Mouse (Mus musculus): Measurements from ENCODE around the gene Elf2.

Gene Elf2

DNA sequence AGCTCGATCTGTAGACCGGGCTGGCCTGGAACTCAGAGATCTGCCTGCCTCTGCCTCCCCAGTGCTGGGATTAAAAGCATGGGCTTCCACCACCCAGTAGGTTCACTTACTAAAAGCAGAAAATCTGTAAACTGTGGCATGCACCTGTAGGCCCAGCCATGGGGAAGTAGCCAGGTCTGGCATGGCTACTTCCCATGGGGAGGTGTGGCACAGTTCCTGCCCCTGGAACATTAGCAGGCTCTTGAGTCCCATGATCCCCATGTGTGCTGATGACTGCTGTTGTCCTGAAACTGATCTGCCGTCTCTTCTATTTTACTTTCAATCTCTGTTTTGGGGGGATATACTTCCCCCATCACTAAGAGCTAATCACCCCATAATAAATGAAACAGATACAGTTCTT, 127.4 kb downstream of the Elf2 start:
- no peak for DNase-seq (ENCODE audit: low spot score)

DNA sequence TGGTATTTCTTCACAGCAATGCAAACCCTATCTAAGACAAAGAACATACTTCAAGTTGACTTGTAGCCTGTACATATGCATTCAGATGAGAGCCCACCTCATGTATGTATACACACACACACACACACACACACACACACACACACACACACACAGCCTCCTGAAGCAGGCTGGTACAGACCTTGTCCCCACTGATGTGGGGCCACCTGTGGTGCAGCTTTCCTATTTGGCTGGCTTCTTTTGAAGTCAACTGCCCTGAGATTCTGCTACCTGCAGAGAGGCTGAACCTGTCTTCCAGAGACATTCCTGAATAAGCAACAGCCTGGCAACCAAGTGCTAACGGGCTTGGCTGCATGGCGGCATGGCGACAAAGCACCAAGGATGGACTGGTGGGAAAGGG, 130.0 kb downstream of the Elf2 start:
- DNase-seq (ENCODE audit: low spot score): no peak

DNA sequence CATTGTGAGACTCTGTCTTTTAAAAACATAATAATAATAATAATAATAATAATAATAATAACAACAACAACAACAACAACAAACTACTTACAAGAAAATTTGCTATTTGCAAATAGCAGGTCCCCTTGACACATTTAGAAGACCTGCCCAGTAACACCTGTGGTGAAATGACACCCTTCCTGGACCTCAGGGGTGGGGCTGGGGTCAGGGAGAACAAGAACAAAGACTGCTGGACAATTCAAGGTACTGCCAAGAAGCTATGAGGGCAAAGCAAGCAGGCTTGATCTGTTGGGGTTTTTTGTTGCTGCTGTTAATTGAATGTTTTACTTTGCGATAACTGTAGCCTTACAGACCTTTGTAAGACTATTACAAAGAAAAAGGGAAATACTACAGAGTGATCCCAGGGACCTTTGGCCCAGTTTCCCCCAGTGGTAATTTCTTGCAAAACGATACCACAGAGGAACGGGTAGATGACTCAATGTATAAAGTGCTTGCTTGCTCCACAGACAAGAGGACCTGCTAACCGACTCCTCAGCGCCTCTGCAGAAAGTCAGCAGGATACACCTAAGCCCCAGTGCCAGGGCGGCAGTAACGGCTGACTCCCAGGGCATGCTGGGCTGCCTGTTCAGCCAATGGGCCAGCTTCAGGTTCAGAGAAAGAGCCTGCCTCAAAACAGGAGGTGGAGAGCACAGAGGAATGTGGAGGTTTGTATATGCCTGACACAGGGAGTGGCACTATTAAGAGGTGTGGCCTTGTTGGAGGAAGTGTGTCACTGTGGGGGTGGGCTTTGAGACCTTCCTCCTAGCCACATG, 130.8 kb downstream of the Elf2 start:
- no peak for DNase-seq (ENCODE audit: low spot score)

DNA sequence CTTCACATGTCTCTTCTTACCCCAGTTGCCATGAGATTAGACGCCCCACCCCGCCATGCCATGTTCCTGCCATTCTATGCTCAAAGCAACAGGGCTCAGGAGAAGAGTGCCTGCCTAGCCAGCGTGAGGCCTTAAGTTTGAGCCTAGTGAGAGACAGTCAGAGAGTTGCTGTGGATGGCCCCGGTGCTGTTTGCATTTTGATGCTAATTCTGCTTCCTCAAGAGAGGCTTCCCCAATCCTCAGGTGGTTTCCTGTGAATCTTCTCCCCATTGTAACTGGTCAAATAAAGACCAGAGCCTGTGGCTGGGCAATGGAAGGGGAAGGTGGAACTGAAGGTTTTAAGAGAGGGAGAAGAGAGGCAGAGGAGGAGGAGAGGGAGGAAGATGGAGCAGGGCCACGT, 131.8 kb downstream of the Elf2 start:
- no peak for DNase-seq (ENCODE audit: low spot score)

DNA sequence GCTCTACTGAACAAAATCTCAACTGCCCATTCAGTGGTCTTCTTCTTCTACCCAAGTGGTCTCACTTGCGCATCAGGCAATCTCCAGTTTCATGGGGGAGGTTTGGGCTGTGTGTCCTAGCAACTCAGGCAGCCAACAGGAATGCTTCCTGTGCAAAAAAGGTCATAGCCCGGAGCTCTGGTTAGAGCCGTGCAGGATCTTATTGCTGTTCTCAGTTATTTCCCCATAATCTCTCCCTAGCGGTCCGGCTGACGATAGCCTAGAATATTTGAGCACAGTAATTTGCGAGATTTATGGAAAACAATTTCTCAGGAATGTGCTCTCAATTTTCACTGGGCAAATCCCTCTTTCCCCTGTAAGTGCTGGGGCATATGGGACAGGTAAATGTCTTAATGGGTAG, 133.9 kb downstream of the Elf2 start:
- DNase-seq (ENCODE audit: low spot score): no peak

DNA sequence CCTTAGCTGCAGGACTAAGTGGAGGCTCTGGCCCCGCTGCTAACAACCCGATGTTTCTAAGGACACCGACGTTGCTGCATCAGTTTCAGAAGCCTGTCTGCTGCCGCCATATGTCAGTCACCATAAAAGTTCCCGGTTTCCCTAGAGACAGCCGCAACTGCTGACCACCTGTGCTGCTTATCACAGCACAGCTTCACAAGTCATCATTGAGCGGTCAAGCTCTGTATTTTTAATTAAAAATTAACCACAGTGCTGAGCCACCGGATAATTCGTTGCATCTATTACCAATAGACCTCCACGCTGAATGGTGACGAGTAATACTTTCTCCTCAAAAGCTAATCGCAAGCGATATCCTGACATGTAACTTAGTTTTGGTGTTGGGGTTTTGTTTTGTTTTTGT, 135.6 kb downstream of the Elf2 start:
- no peak for DNase-seq (ENCODE audit: low spot score)

DNA sequence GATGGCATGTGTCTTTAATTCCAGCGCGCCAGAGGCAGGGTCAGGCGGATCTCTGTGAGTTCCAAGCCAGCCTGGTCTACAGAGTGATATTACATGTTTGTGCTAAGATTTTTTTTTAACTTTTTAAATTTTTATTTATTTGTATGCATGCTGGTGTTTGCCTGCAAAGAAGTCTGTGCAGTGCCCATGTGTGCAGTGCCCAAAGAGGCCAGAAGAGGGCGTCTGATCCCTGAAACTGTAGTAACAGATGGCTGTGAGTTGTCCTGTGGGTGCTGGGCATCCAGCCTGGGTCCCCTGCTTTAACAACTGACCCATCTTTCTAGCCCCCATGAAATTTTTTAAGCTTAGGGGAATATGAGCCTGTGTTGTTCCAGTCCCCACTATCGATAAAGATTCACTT, 136.0 kb downstream of the Elf2 start:
- no peak for DNase-seq (ENCODE audit: low spot score)

DNA sequence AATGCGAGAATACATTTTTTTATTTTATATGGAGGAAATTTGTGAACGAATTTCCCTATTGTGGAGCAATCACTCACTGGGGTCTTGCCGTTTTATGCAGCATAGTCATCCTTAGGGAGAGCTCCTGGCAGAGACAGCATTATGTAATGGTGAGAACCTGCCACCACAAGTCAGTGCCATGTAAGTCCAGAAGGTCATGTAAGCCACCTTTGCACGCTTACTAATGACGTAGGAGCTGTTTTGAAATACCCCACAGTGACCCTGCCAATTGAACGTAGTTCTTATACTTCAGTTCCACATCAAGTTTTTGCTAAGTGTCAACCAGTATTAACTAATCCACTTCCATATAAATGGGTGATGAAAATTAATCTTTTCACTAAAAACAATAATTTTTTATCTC, 136.6 kb downstream of the Elf2 start:
- no peak for DNase-seq (ENCODE audit: low spot score)
